Mouse (Mus musculus) brain, adult 10 weeks (tissue): ENCODE data around the gene Tmem179b. TPM values are rescaled to one million over a fixed set of nuclear protein-coding genes. Genes with fewer than 3 reads are reported as not detected.

Experiments
- polyA plus RNA-seq: library from polyadenylated mRNA; stranded (reverse); fragments of 350-450 nt; fragmentation: Illumina TruSeq; extraction: RNeasy Lipid Tissue Mini Kit (QIAGEN cat#74804); gene quantifications from one replicate; pipeline ENCODE4 v1.2.3, GENCODE M21; 2015; ENCODE audit warnings: low read depth, low replicate concordance

Tmem179b gene
- 11.0 TPM for polyA plus RNA-seq

DNA sequence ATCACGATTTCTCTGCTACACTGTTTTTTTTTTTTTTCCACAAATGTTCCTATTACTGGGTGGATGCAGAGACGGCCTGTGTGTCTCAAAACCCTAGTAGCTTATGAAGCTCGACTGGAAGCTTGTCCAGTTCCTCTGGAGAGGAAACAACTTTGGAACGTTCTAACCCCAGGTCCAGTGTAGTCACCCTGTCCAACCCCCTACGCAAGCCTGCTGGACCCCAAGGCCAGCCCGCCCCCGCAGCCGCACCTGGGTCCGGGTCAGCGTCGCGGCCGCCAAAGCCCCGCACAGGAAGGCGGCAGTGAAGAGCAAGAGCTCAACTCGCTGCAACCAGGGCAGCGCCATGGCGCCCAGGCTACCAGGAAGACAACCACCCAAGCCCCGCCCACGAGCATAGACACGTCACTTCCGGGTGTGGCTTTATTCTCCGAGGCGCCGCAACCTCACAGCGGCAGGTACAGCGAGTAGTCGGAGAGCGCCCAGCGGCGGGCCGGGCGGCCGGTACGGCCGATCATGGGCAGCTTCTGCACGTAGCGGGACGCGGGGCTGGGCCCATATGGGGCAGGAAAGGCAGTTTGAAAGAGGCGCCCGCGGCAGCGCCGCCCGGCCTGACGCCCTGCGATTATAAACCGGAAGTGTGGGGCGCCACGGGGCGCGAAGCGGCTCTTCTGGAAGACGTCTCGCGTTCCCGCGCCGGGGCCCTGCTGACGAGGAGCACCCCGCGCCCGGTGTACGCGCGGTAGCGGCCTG lies at the start of gene Tmem179b:
Tmem179b (minus strand) TSS at position 382 of the 750 bp plus-strand sequence.

GRCm38 (mm10) chr19:8819596-8820423 lies 45.5 kb upstream of the Tmem179b start, which contains the start of gene Hnrnpul2:
Gene Hnrnpul2 (plus strand): TSS chr19:8820010.

GRCm38 (mm10) chr19:8818801-8819595 lies 44.7 kb upstream of the Tmem179b start, which contains the start of gene Ttc9c:
Gene Ttc9c (minus strand): TSS chr19:8819333.

DNA sequence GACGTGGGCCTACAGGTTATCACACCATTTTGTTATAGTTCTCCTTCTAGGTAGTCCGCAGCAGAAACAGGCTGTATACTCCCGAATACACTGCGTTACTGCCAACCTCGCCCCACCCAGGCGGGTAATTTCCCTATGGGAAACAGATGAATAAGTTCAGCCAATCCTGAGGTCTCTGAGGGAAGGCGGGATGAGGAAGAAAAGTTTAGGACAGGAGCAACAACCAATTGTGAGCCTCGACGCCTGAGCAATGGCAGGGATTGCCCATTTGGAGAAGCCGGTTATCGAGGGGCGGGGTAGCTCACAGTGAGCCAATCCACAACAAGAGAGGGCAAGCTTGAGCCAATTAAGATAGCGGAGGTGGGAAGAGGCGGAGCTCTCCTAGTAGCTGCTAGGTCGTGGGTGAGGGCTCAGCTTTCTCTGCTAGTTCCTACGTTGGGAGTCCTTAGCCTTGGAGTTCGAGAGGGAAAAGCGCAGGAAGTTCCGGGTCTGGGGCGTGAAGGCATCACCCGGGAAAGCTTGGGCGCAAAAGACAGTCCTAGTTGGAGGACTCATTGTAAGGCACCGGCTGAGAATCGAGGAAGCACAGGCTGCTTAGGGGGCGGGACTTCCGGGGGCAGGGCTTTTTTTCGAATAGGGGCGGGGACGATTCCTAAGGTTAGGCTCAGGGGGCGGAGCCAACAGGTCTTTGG lies 28.0 kb upstream of the Tmem179b start, which contains the start of gene Zbtb3:
Zbtb3 (plus strand) TSS at position 426 of the 692 bp plus-strand sequence.

DNA sequence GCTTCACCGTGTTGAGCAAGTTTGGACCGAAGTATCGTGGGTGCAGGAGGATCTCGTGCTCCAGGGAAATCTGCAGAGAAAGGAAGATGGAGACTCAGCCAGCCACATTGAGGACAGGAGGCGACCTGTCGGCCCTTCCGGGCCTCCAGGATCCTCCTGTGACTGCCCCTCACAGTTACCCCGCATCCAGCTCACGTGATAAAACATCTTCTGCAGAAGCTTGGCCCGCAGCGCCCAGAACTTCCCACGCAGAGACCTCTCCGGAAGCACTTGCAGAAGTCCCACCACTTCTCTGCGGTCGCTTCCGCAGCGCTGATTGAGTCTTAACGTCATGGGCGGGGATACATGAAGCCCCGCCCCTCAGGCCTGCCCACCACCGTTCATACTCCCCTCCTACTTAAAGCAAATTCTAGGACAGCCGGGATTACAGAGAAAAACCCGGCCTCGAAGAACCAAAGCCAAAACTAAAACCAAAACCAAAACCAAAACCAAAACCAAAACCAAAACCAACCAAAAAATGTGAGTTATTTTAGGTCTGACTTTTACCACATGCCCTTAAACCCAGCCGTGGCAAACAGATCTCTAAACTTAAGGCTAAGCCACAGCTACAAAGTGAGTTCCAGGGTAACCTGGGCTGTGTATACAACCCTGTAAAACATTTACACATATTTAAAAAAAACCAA lies 24.1 kb upstream of the Tmem179b start, which contains the start of gene Polr2g:
Polr2g (minus strand) TSS at position 314 of the 683 bp plus-strand sequence.

GRCm38 (mm10) chr19:8786008-8786781 lies 11.9 kb upstream of the Tmem179b start, which contains the start of gene Taf6l:
Gene Taf6l (minus strand): TSS chr19:8786417.

GRCm38 (mm10) chr19:8770567-8771270 lies 3.5 kb downstream of the Tmem179b start, which contains the start of gene Tmem223:
Gene Tmem223 (plus strand): TSS chr19:8770996.

DNA sequence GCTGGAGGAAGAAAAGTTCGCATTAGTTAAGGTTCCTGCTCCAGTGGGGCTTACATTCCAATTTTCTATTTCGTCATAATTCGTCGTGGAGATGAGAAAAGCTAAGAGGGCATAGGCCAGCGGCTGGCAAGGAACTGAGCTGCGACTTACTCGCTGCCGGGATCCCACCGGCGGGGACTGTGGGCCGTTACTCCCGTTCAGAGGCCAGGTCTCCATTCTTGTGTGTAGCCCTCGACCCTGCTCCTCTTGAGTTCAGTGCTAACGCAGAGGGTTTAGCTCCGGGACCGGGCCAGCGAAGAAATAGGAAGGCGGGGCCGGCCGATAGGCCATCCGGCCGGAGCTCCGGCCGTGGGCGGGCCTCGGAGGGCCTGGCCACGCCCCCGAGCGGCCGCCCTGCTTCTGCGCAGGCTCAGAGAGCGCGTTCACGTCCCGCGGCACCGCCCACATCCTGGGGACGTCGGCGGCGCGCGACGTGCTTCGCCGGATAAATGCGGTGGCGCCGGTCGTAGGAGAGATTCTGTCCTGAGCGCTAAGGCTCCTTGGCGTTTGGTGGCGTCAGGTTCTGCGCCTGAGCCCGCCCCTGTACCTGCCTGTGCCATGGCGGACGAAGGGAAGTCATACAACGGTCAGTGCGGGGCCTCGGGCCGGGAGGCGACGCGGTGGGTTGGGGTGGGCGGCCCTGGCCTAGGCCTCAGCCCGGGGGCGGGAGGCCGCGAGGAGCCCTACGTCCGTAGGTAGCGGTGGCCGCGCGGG lies 17.5 kb downstream of the Tmem179b start, which contains the start of gene Nxf1:
Nxf1 (plus strand) TSS at position 439 of the 753 bp plus-strand sequence.

DNA sequence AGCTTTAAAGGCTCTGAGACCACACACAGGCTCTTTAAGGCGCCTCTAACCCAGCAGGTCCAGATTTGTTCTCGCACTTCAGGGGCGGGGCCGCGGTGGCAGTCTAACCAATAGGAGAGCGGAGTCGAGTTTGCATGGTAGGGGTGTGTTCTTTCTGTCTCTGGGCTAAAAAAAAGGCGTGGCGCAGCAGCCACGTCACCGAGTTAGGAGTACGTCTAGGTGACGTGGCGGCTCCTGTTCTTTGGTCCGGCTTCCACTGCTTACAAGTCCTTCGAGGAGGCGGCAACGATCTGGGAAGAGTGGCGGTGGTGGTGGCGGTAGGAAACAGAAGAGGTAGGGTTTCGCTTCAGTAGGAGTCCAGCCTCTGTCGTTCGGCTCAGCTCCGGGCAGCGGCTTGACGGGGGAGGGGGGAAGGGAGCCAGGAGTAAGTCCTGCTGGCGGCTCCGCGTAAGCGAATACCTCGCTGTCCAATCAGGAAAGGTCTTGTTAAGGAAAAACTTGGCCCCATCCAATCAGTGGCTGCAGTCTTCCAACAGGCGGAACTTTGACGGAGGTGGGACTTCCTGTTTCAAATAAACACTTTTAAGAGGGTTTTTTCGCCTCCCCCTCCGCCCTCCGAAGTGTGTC lies 32.9 kb downstream of the Tmem179b start, which contains the start of gene Stx5a:
Stx5a (plus strand) TSS at position 171 of the 627 bp plus-strand sequence.

GRCm38 (mm10) chr19:8740603-8741002 lies 33.7 kb downstream of the Tmem179b start, which contains the start of gene 1700092M07Rik:
Gene 1700092M07Rik (plus strand): TSS chr19:8740718.

DNA sequence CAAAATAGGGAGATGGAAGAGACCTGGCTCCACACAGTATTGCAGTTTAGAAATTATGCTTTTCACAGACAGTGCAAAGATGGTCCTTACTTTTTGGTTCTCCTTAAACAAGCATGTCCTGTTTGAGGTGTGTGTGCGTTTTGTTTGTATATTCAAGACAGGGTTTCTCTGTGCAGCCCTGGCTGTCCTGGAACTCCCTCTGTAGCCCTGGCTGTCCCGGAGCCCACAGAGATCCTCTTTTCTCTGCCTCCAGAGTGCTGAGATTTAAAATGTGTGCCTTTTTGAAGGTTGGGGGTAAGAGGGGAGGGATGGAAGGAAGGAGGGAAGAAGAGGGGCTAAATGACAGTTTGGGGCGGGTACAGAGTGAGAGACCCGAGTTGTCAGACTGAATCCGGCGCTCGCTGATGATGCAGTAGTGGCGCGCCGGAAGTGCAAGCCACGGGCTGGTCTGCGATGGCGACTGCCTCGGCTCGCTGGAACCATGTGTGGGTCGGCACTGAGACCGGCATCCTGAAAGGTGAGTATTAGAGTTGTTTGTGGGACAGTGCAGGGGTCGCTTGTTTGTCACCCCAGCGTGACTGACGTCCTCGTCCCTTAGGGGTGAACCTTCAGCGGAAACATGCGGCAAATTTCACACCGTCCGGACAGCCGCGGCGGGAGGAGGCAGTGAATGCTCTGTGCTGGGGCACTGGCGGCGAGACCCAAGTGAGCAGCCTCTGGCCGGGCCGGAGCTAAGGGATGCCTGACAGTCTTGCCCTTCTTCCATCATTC lies 38.7 kb downstream of the Tmem179b start, which contains the start of gene Wdr74:
Wdr74 (plus strand) TSS at position 439 of the 771 bp plus-strand sequence.

DNA sequence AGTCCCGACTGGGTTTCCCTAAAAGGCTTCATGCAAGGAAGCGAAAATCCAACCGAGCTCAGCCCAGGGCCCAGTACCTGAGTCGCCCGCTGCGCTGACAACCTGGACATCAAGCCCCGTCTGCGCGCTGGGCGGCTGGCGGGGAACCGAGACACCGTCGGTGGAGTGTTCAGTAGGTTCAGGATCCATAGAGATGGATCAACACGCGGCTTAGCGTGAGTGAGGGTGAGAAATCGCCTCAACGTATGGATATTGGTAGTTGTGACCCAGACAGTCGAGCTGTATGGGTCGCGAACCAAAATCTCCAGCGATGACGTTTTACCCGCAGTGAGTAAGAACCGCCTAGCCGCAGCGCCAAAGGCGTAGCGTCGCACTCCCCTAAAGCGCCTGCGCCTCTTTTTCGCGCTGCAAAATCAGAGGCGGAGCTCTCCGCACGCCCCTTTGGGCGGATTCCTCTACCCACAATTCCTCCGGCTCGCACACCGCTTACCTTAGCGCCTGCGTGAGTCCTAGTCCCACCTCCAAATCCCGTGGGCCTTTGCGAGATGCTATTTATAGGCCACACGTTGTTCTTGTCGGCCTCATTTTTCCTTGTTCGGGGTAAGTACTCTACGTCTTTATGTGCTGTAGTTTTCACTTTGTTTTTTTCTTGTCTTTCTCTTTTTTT lies 51.2 kb downstream of the Tmem179b start, which contains the start of gene Slc3a2:
Slc3a2 (minus strand) TSS at position 463 of the 667 bp plus-strand sequence.

